Comparison of ENCODE assay signal across 9 mouse cellular contexts in genomic region chr5:108269811-108270151, GRCm38 (mm10). TPM values are rescaled to one million over a fixed set of nuclear protein-coding genes. Genes with fewer than 3 reads are reported as not detected.
DNase-seq lines count a peak whose midpoint lies in the region; ATAC-seq and TF ChIP-seq lines count a peak whose summit lies in the region.
"Had no signal": no experiment of that assay in that cellular context is flagged by ENCODE, and none has a peak within 500 bp of the region (broad histone marks: within the 10 kb centered on the region; RNA-seq: fewer than 3 reads in every experiment).

No protein-coding gene starts in this region.

- peak overlapping the region; percentile 95 for H3K9ac ChIP-seq in heart, embryonic 12.5 days
- peak overlapping the region; percentile 93 for H3K9ac ChIP-seq in ES-E14 (ENCODE audit: insufficient read depth, low read depth, low read length, poor library complexity, severe bottlenecking)
- H3K9ac ChIP-seq in forebrain, embryonic 16.5 days (replicated peaks; ENCODE audit: low read depth, low read length): peak overlapping the region; percentile 80

- H3K4me3 ChIP-seq in heart, embryonic 12.5 days: peak overlapping the region; percentile 85
- peak overlapping the region; percentile 82 to 100 for H3K4me3 ChIP-seq in ES-E14 (ENCODE audit: insufficient read depth in 1 of 2, low read depth in 1 of 2, low read length in 2 of 2, poor library complexity in 1 of 2, severe bottlenecking in 1 of 2)
- H3K4me3 ChIP-seq in forebrain, embryonic 16.5 days (replicated peaks; ENCODE audit: low read length): peak overlapping the region; percentile 72
- peak overlapping the region; percentile 84 for H3K4me3 ChIP-seq in macrophage (ENCODE audit: inconsistent target)
- H3K4me3 ChIP-seq in thymus, adult 2 months (ENCODE audit: control insufficient read depth, insufficient read depth, low read length): no peak overlapping the region

- TF ChIP-seq CTCF in thymus, adult 2 months (IDR thresholded peaks at IDR 0.05; ENCODE audit: borderline replicate concordance, control insufficient read depth, extremely low read depth, insufficient read depth, low read length, poor library complexity): no peak

- in situ Hi-C loops in ES-E14 (cut with MboI; ENCODE audit: low sequenced_read_pairs in 2 of 2, unreplicated experiment in 2 of 2): no loop called here

- peaks cover 4% of the 10 kb centered on the region; the same call in 1 of the 2 replicates for H3K4me1 ChIP-seq in heart, embryonic 12.5 days (replicated peaks)
- 0 out of 4 replicates have a peak, but pooled peaks cover 0 to 2% of the 10 kb centered on the region in 2 experiments for H3K4me1 ChIP-seq in ES-E14 (ENCODE audit: control insufficient read depth in 2 of 2, insufficient read depth in 2 of 2, low read length in 2 of 2, poor library complexity in 1 of 2)
- peaks cover 28% of the 10 kb centered on the region for H3K4me1 ChIP-seq in forebrain, embryonic 16.5 days (replicated peaks; ENCODE audit: control insufficient read depth, insufficient read depth, low read length)
- H3K4me1 ChIP-seq in thymus, adult 2 months (replicated peaks; ENCODE audit: control insufficient read depth, insufficient read depth, low read length): peaks cover 5% of the 10 kb centered on the region

- peaks cover 9% of the 10 kb centered on the region; the same call in 1 of the 2 replicates for H3K36me3 ChIP-seq in heart, embryonic 12.5 days
- H3K36me3 ChIP-seq in ES-E14 (ENCODE audit: control insufficient read depth, insufficient read depth, low read length, poor library complexity, severe bottlenecking) (no peaks in the 10 kb centered on the region; the same call in 1 of the 2 replicates), macrophage (ENCODE audit: inconsistent target) (no peaks in the 10 kb centered on the region; the same call in 1 of the 2 replicates)
- H3K36me3 ChIP-seq in forebrain, embryonic 16.5 days (ENCODE audit: control insufficient read depth, insufficient read depth): no peaks in the 10 kb centered on the region; the same call in 1 of the 2 replicates
- H3K36me3 ChIP-seq in thymus, adult 2 months (ENCODE audit: control insufficient read depth, insufficient read depth, low read length): 0 out of 2 replicates have a peak, but pooled peaks cover 4% of the 10 kb centered on the region

- no peak for TF ChIP-seq POLR2A in thymus, adult 2 months (IDR thresholded peaks at IDR 0.05; ENCODE audit: control insufficient read depth, extremely low read depth, insufficient read depth, low read length, poor library complexity)

- WGBS in heart, embryonic 12.5 days: 8% methylated on average over 7 of the region's 7 CpGs
- WGBS in forebrain, embryonic 16.5 days: 19% methylated on average over 7 of the region's 7 CpGs
- 3% methylated on average over 7 of the region's 7 CpGs for WGBS in macrophage (ENCODE audit: missing documents)
- WGBS in thymus, adult 2 months: 4% methylated on average over 7 of the region's 7 CpGs

- H3K4me2 ChIP-seq in heart, embryonic 12.5 days: peak overlapping the region; percentile 87
- H3K4me2 ChIP-seq in forebrain, embryonic 16.5 days (ENCODE audit: low read length): peak overlapping the region; percentile 97

- H3K9me3 ChIP-seq in heart, embryonic 12.5 days (replicated peaks): no peaks in the 10 kb centered on the region
- no peaks in the 10 kb centered on the region for H3K9me3 ChIP-seq in ES-E14 (ENCODE audit: control insufficient read depth, insufficient read depth, low read depth, low read length)
- no peaks in the 10 kb centered on the region for H3K9me3 ChIP-seq in forebrain, embryonic 16.5 days (ENCODE audit: control insufficient read depth, low read length)

- H3K27ac ChIP-seq in heart, embryonic 12.5 days (ENCODE audit: poor library complexity, severe bottlenecking): no peak overlapping the region
- H3K27ac ChIP-seq in ES-E14 (ENCODE audit: insufficient read depth, low read depth, low read length, poor library complexity, severe bottlenecking) (no peak overlapping the region), macrophage (peak overlapping the region; percentile 89)
- H3K27ac ChIP-seq in forebrain, embryonic 16.5 days (ENCODE audit: low read length): no peak overlapping the region
- H3K27ac ChIP-seq in thymus, adult 2 months (ENCODE audit: control insufficient read depth, insufficient read depth, low read length): no peak overlapping the region

- no peak for ATAC-seq in heart, embryonic 12.5 days (ENCODE audit: insufficient number of reproducible peaks, low FRiP score)
- ATAC-seq in forebrain, embryonic 16.5 days: no peak
- no peak for ATAC-seq in granulocyte monocyte progenitor cell, adult 5-6 weeks (replicated peaks; ENCODE audit: poor library complexity, severe bottlenecking)

- H3K27me3 ChIP-seq in heart, embryonic 12.5 days (replicated peaks): no peaks in the 10 kb centered on the region
- no peaks in the 10 kb centered on the region for H3K27me3 ChIP-seq in forebrain, embryonic 16.5 days (replicated peaks; ENCODE audit: control insufficient read depth, insufficient read depth, low read length)
- no peaks in the 10 kb centered on the region for H3K27me3 ChIP-seq in thymus, adult 2 months (ENCODE audit: control insufficient read depth, insufficient read depth, low read length)

- H3K79me2 ChIP-seq in macrophage (ENCODE audit: inconsistent target): peaks cover 57% of the 10 kb centered on the region

- no peak for DNase-seq in heart, adult 18-20 months
- no peak for DNase-seq in ES-E14 (ENCODE audit: low read depth, low spot score)
- DNase-seq in spleen, postnatal 4 days (ENCODE audit: low spot score in 2 of 2): no peak
- DNase-seq in thymus, adult 2 months: no peak
- DNase-seq: thymus, postnatal 4 days had no signal

TF ChIP-seq in ES-E14, 5 proteins besides CTCF, POLR2A, EP300 and RAD21:
- TF ChIP-seq ZC3H11A (IDR thresholded peaks at IDR 0.05; ENCODE audit: borderline replicate concordance, low read depth, low read length) (no peak), ZNF384 (IDR thresholded peaks at IDR 0.05; ENCODE audit: low read depth, low read length) (no peak), HCFC1 (IDR thresholded peaks at IDR 0.05; ENCODE audit: borderline replicate concordance, insufficient read depth, low read length) (no peak), MAFK (IDR thresholded peaks at IDR 0.05; ENCODE audit: insufficient read depth, low read depth, low read length) (no peak), CHD2 (IDR thresholded peaks at IDR 0.05; ENCODE audit: low read depth, low read length) (no peak)

RNA-seq across cellular contexts. Expression of gene Dr1, which starts 1.1 kb away (rescaled TPM):
- polyA plus RNA-seq in heart, embryonic 12.5 days (2016; fragmentation: Nextera tagmentation; extraction: Ambion mirVana): 32.8 and 33.0 TPM in 2 replicates
- total RNA-seq in heart, adult 18-20 months (2021): 10 to 100 TPM; 19.3 to 21.5 TPM
- total RNA-seq in ES-E14 (2012; rRNA removed): 14.5 and 22.8 TPM in 2 replicates
- 44.3 and 52.8 TPM in 2 replicates for polyA plus RNA-seq in forebrain, embryonic 16.5 days (2015; fragmentation: Nextera tagmentation; extraction: Ambion mirVana)
- total RNA-seq in macrophage (2018; cell fraction: chromatin; rRNA removed): 100 to 1,000 TPM in 1 of 26 experiments, 10 to 100 TPM in 24, 1 to 10 TPM in 1; 9.8 to 105 (median 23.1) TPM
- 10 to 100 TPM; 44.0 to 69.2 (median 52.4) TPM for total RNA-seq in macrophage (2018; cell fraction: cytosol; rRNA removed)
- 10 to 100 TPM; 23.5 to 99.4 (median 47.6) TPM for total RNA-seq in macrophage (2018; cell fraction: nucleus; rRNA removed)
- 45.0 to 52.6 TPM (median 50.9 TPM) in 3 replicates for polyA plus RNA-seq in macrophage (2018)
- 61.9 and 64.0 TPM in 2 replicates for total RNA-seq in granulocyte monocyte progenitor cell, adult 5-6 weeks (2014; fragmentation: Nextera tagmentation)
- total RNA-seq in granulocyte monocyte progenitor cell, adult 5-6 weeks (2017): 62.9 and 71.9 TPM in 2 replicates
- 33.6 and 38.2 TPM in 2 replicates for polyA plus RNA-seq in thymus, adult 2 months (2012; rRNA removed)

RNA-seq across cellular contexts. Expression of gene Pigg, which starts 42.6 kb away (rescaled TPM):
- 7.7 and 8.1 TPM in 2 replicates for polyA plus RNA-seq in heart, embryonic 12.5 days (2016; fragmentation: Nextera tagmentation; extraction: Ambion mirVana)
- total RNA-seq in heart, adult 18-20 months (2021): 10 to 100 TPM; 10.1 to 12.5 TPM
- total RNA-seq in ES-E14 (2012; rRNA removed): 17.8 and 21.8 TPM in 2 replicates
- 6.8 and 7.5 TPM in 2 replicates for polyA plus RNA-seq in forebrain, embryonic 16.5 days (2015; fragmentation: Nextera tagmentation; extraction: Ambion mirVana)
- total RNA-seq in macrophage (2018; cell fraction: chromatin; rRNA removed): 10 to 100 TPM in 23 of 26 experiments, 1 to 10 TPM in 3; 6.7 to 18.7 (median 14.1) TPM
- total RNA-seq in macrophage (2018; cell fraction: cytosol; rRNA removed): 1 to 10 TPM; 5.0 to 9.7 (median 6.8) TPM
- 10 to 100 TPM; 11.1 to 21.1 (median 15.1) TPM for total RNA-seq in macrophage (2018; cell fraction: nucleus; rRNA removed)
- 6.0 to 9.1 TPM (median 6.8 TPM) in 3 replicates for polyA plus RNA-seq in macrophage (2018)
- 5.6 and 7.7 TPM in 2 replicates for total RNA-seq in granulocyte monocyte progenitor cell, adult 5-6 weeks (2014; fragmentation: Nextera tagmentation)
- total RNA-seq in granulocyte monocyte progenitor cell, adult 5-6 weeks (2017): 5.5 and 6.1 TPM in 2 replicates
- 5.0 TPM in 2 replicates for polyA plus RNA-seq in thymus, adult 2 months (2012; rRNA removed)
